Mouse (Mus musculus): Measurements from ENCODE around the gene Ifih1.

The Ifih1 gene

GRCm38 (mm10) chr2:62639869-62640268 is 6.2 kb downstream of the Ifih1 start:
- DNase-seq (ENCODE audit: low spot score): no peak

GRCm38 (mm10) chr2:62630446-62630845 is 15.6 kb downstream of the Ifih1 start:
- peak; percentile 30 for DNase-seq (ENCODE audit: low spot score)

- no peak for DNase-seq (ENCODE audit: low spot score)
Measured at GRCm38 (mm10) chr2:62628356-62628755, 17.7 kb downstream of the Ifih1 start.

GRCm38 (mm10) chr2:62627728-62628127 is 18.3 kb downstream of the Ifih1 start:
- peak; percentile 45 for DNase-seq (ENCODE audit: low spot score)

GRCm38 (mm10) chr2:62623024-62623441 is 23.0 kb downstream of the Ifih1 start:
- DNase-seq (ENCODE audit: low spot score): no peak

- DNase-seq (ENCODE audit: low spot score): no peak
Measured at GRCm38 (mm10) chr2:62619679-62620078, 26.4 kb downstream of the Ifih1 start.

GRCm38 (mm10) chr2:62618934-62619341 is 27.1 kb downstream of the Ifih1 start:
- DNase-seq (ENCODE audit: low spot score): no peak

GRCm38 (mm10) chr2:62613133-62613532 is 32.9 kb downstream of the Ifih1 start:
- no peak for DNase-seq (ENCODE audit: low spot score)

- DNase-seq (ENCODE audit: low spot score): no peak
Measured at GRCm38 (mm10) chr2:62606205-62606604, 39.9 kb downstream of the Ifih1 start.

GRCm38 (mm10) chr2:62603530-62603929 is 42.5 kb downstream of the Ifih1 start:
- no peak for DNase-seq (ENCODE audit: low spot score)

- DNase-seq (ENCODE audit: low spot score): no peak
Measured at GRCm38 (mm10) chr2:62596586-62596985, 49.5 kb downstream of the Ifih1 start.

- DNase-seq (ENCODE audit: low spot score): no peak
Measured at GRCm38 (mm10) chr2:62594491-62594890, 51.6 kb downstream of the Ifih1 start.

- DNase-seq (ENCODE audit: low spot score): no peak
Measured at GRCm38 (mm10) chr2:62591555-62591954, 54.5 kb downstream of the Ifih1 start.

- no peak for DNase-seq (ENCODE audit: low spot score)
Measured at GRCm38 (mm10) chr2:62589333-62589732, 56.7 kb downstream of the Ifih1 start.

GRCm38 (mm10) chr2:62585769-62586168 is 60.3 kb downstream of the Ifih1 start:
- DNase-seq (ENCODE audit: low spot score): no peak

- DNase-seq (ENCODE audit: low spot score): no peak
Measured at GRCm38 (mm10) chr2:62574962-62575361, 71.1 kb downstream of the Ifih1 start.

GRCm38 (mm10) chr2:62574250-62574649 is 71.8 kb downstream of the Ifih1 start:
- no peak for DNase-seq (ENCODE audit: low spot score)

GRCm38 (mm10) chr2:62573753-62574159 is 72.3 kb downstream of the Ifih1 start, which contains the start of gene Fap:
Gene Fap (minus strand): TSS chr2:62574075.
- peak; percentile 12 for DNase-seq (ENCODE audit: low spot score)

- no peak for DNase-seq (ENCODE audit: low spot score)
Measured at GRCm38 (mm10) chr2:62573099-62573752, 72.8 kb downstream of the Ifih1 start.

- no peak for DNase-seq (ENCODE audit: low spot score)
Measured at GRCm38 (mm10) chr2:62564687-62565086, 81.4 kb downstream of the Ifih1 start.

GRCm38 (mm10) chr2:62562661-62563485 is 83.2 kb downstream of the Ifih1 start:
- DNase-seq (ENCODE audit: low spot score): no peak

GRCm38 (mm10) chr2:62557417-62557816 is 88.6 kb downstream of the Ifih1 start:
- no peak for DNase-seq (ENCODE audit: low spot score)

- DNase-seq (ENCODE audit: low spot score): no peak
Measured at GRCm38 (mm10) chr2:62556349-62556748, 89.7 kb downstream of the Ifih1 start.

Measured in adipocyte (in vitro differentiated cells).